Mouse (Mus musculus) thymus, adult 2 months (tissue): ENCODE results near the gene Fggy. TPM values are rescaled to one million over a fixed set of nuclear protein-coding genes. Genes with fewer than 3 reads are reported as not detected.

Experiments
- DNase-seq: peaks from one replicate; pipeline ENCODE4 v3.0.0; 2021
- H3K27ac ChIP-seq: fragments of 200-500 bp; 2 replicates; pipeline ENCODE4 v1.5.1; 2012; ENCODE audit warnings: low read length, control low read depth; ENCODE audit not compliant: control insufficient read depth, insufficient read depth
- H3K27me3 ChIP-seq: fragments of 200-500 bp; 2 replicates; pipeline ENCODE4 v1.6.1; 2012; ENCODE audit warnings: mild to moderate bottlenecking, low read length, moderate library complexity, mixed read lengths; ENCODE audit not compliant: control insufficient read depth, insufficient read depth
- H3K36me3 ChIP-seq: fragments of 200-500 bp; 2 replicates; pipeline ENCODE4 v1.6.1; 2012; ENCODE audit warnings: mild to moderate bottlenecking, low read length, moderate library complexity; ENCODE audit not compliant: control insufficient read depth, insufficient read depth
- H3K4me1 ChIP-seq: fragments of 200-500 bp; replicated peaks from 2 replicates; pipeline ENCODE4 v1.6.1; 2012; ENCODE audit warnings: low read length; ENCODE audit not compliant: control insufficient read depth, insufficient read depth
- H3K4me3 ChIP-seq: fragments of 200-500 bp; 2 replicates; pipeline ENCODE4 v1.5.1; 2012; ENCODE audit warnings: mild to moderate bottlenecking, low read length, control low read depth, moderate library complexity; ENCODE audit not compliant: control insufficient read depth, insufficient read depth
- CTCF ChIP-seq: fragments of 200-500 bp; IDR thresholded peaks from 2 replicates; pipeline ENCODE4 v1.5.1; 2012; ENCODE audit warnings: mild to moderate bottlenecking, control low read depth, low read length, moderate library complexity, borderline replicate concordance; ENCODE audit not compliant: control insufficient read depth, poor library complexity, insufficient read depth; ENCODE audit errors: extremely low read depth
- POLR2A ChIP-seq: fragments of 200-500 bp; IDR thresholded peaks from 2 replicates; pipeline ENCODE4 v1.6.1; 2012; ENCODE audit warnings: mild to moderate bottlenecking, low read length, control low read depth, moderate library complexity; ENCODE audit not compliant: control insufficient read depth, poor library complexity, insufficient read depth; ENCODE audit errors: extremely low read depth
- WGBS: fragments of 180-500 bp; shearing (Covaris S2); methylation state at CpG from one replicate; pipeline ENCODE4 v1.1.7; 2018; 5-methylcytosine and 5-hydroxymethylcytosine counted together
- polyA plus RNA-seq: library from polyadenylated mRNA; depleted of rRNA; stranded (reverse); fragments of >200 nt; gene quantifications from 2 replicates; pipeline ENCODE4 v1.2.3, GENCODE M21; 2012

The Fggy gene
- polyA plus RNA-seq, 1 experiment: 4.4 TPM

- Histone ChIP-seq H3K27me3 (no peaks in the 10 kb centered on the region), H3K36me3 (no peaks in the 10 kb centered on the region), H3K4me3 (no peak overlapping the region), H3K27ac (no peak overlapping the region), H3K4me1 (no peaks in the 10 kb centered on the region)
- DNase-seq: no peak
- 86% methylated on average over 3 of the region's 3 CpGs for WGBS
- TF ChIP-seq CTCF: no peak
- TF ChIP-seq POLR2A: no peak
Observed at GRCm38 (mm10) chr4:95590878-95591277, 33.6 kb downstream of the Fggy start.

- WGBS: 91% methylated on average over 6 of the region's 6 CpGs
- Histone ChIP-seq H3K4me1 (no peaks in the 10 kb centered on the region), H3K27ac (no peak overlapping the region), H3K4me3 (no peak overlapping the region), H3K27me3 (no peaks in the 10 kb centered on the region), H3K36me3 (no peaks in the 10 kb centered on the region)
- no peak for DNase-seq
- no peak for TF ChIP-seq POLR2A
- TF ChIP-seq CTCF: no peak
Observed at GRCm38 (mm10) chr4:95597208-95597607, 39.9 kb downstream of the Fggy start.

GRCm38 (mm10) chr4:95601776-95602175, 44.5 kb downstream of the Fggy start:
- Histone ChIP-seq H3K4me3 (no peak overlapping the region), H3K27ac (no peak overlapping the region), H3K27me3 (no peaks in the 10 kb centered on the region), H3K4me1 (no peaks in the 10 kb centered on the region), H3K36me3 (no peaks in the 10 kb centered on the region)
- TF ChIP-seq CTCF (no peak), POLR2A (no peak)
- no peak for DNase-seq
- 95% methylated on average over 4 of the region's 4 CpGs for WGBS

- no peaks in the 10 kb centered on the region for H3K27me3 ChIP-seq
- H3K36me3 ChIP-seq: no peaks in the 10 kb centered on the region
- TF ChIP-seq POLR2A: no peak
- TF ChIP-seq CTCF: no peak
- H3K4me1 ChIP-seq: no peaks in the 10 kb centered on the region
- no peak overlapping the region for H3K27ac ChIP-seq
- no peak overlapping the region for H3K4me3 ChIP-seq
- 93% methylated on average over 1 of the region's 1 CpGs for whole genome bisulfite sequencing
- DNase-seq: no peak
Observed at GRCm38 (mm10) chr4:95603254-95603653, 45.9 kb downstream of the Fggy start.

- H3K27ac ChIP-seq: no peak overlapping the region
- no peaks in the 10 kb centered on the region for H3K27me3 ChIP-seq
- TF ChIP-seq POLR2A (no peak), CTCF (no peak)
- 97% methylated on average over 1 of the region's 1 CpGs for WGBS
- no peaks in the 10 kb centered on the region for H3K4me1 ChIP-seq
- no peaks in the 10 kb centered on the region for H3K36me3 ChIP-seq
- H3K4me3 ChIP-seq: no peak overlapping the region
- no peak for DNase-seq
Observed at GRCm38 (mm10) chr4:95610663-95611062, 53.4 kb downstream of the Fggy start.

- no peak overlapping the region for H3K4me3 ChIP-seq
- WGBS: 91% methylated on average over 6 of the region's 6 CpGs
- H3K36me3 ChIP-seq: no peaks in the 10 kb centered on the region
- no peak for DNase-seq
- TF ChIP-seq POLR2A (no peak), CTCF (no peak)
- H3K27ac ChIP-seq: no peak overlapping the region
- H3K4me1 ChIP-seq: no peaks in the 10 kb centered on the region
- H3K27me3 ChIP-seq: no peaks in the 10 kb centered on the region
Observed at GRCm38 (mm10) chr4:95611390-95611789, 54.1 kb downstream of the Fggy start.

- Histone ChIP-seq H3K27ac (no peak overlapping the region), H3K27me3 (no peaks in the 10 kb centered on the region), H3K36me3 (no peaks in the 10 kb centered on the region), H3K4me3 (no peak overlapping the region), H3K4me1 (no peaks in the 10 kb centered on the region)
- WGBS: 51% methylated on average over 3 of the region's 3 CpGs
- TF ChIP-seq POLR2A (no peak), CTCF (no peak)
- no peak for DNase-seq
Observed at GRCm38 (mm10) chr4:95621046-95621445, 63.7 kb downstream of the Fggy start.
